ENCODE assay signal across 22 mouse cellular contexts in genomic region chr13:67876049-67876698, GRCm38 (mm10). TPM values are rescaled to one million over a fixed set of nuclear protein-coding genes. Genes with fewer than 3 reads are reported as not detected.
DNase-seq lines count a peak whose midpoint lies in the region; ATAC-seq and TF ChIP-seq lines count a peak whose summit lies in the region.
"Not testable (repeated sequence)": the region's sequence is repeated elsewhere in the genome, so short reads cannot be mapped to it uniquely, and the experiment has no call there.
"Had no signal": no experiment of that assay in that cellular context is flagged by ENCODE, and none has a peak within 500 bp of the region (broad histone marks: within the 10 kb centered on the region; RNA-seq: fewer than 3 reads in every experiment).

No protein-coding gene starts in this region.

- H3K36me3 ChIP-seq in CH12.LX (replicated peaks in 1 of 2; ENCODE audit: control insufficient read depth in 1 of 2, insufficient read depth in 1 of 2, low read length in 1 of 2); forebrain, embryonic 15.5 days; heart, embryonic 12.5 days; hindbrain, embryonic 11.5 days (ENCODE audit: control insufficient read depth, insufficient read depth, low read length); kidney, embryonic 14.5 days (ENCODE audit: control insufficient read depth, insufficient read depth, low read length); lung, embryonic 14.5 days (ENCODE audit: insufficient read depth); neural tube, embryonic 13.5 days: not testable (repeated sequence)

- H3K27ac ChIP-seq in CH12.LX (ENCODE audit: insufficient read depth, low read depth); forebrain, embryonic 15.5 days (replicated peaks); hindbrain, embryonic 11.5 days (ENCODE audit: low read depth, low read length); kidney, embryonic 14.5 days (ENCODE audit: low read depth, low read length); lung, embryonic 14.5 days (ENCODE audit: low read depth); neural tube, embryonic 13.5 days (replicated peaks): not testable (repeated sequence)
- 0 out of 2 replicates have a peak overlapping the region, but pooled peaks have one; percentile 11 for H3K27ac ChIP-seq in heart, embryonic 12.5 days (ENCODE audit: poor library complexity, severe bottlenecking)

- dilution Hi-C loops in CH12.LX (cut with MboI; ENCODE audit: extremely low pct_ligation_motif_present, extremely low pct_unique_long_range_greater_than_20kb, low sequenced_read_pairs): not testable (repeated sequence)

- not testable (repeated sequence) for TF ChIP-seq RAD21 in CH12.LX (IDR thresholded peaks at IDR 0.05; ENCODE audit: low read depth, low read length)

- H3K4me1 ChIP-seq in CH12.LX (ENCODE audit: control insufficient read depth in 1 of 2, insufficient read depth in 2 of 2); forebrain, embryonic 15.5 days; heart, embryonic 12.5 days (replicated peaks); hindbrain, embryonic 11.5 days (replicated peaks; ENCODE audit: control insufficient read depth, insufficient read depth, low read length); kidney, embryonic 14.5 days (ENCODE audit: control insufficient read depth, insufficient read depth, low read length); lung, embryonic 14.5 days (ENCODE audit: insufficient read depth); neural tube, embryonic 13.5 days (replicated peaks): not testable (repeated sequence)

- 32% methylated on average over 8 of the region's 12 CpGs for WGBS in forebrain, embryonic 15.5 days
- WGBS in heart, embryonic 12.5 days: 25% methylated on average over 9 of the region's 12 CpGs
- 45% methylated on average over 6 of the region's 12 CpGs for WGBS in hindbrain, embryonic 11.5 days
- WGBS in kidney, embryonic 14.5 days: 39% methylated on average over 7 of the region's 12 CpGs
- 35% methylated on average over 6 of the region's 12 CpGs for WGBS in lung, embryonic 14.5 days
- WGBS in neural tube, embryonic 13.5 days: 37% methylated on average over 8 of the region's 12 CpGs

- TF ChIP-seq CTCF in CH12.LX (conservative IDR thresholded peaks at IDR 0.05 in 1 of 2, IDR thresholded peaks at IDR 0.05 in 1 of 2; ENCODE audit: low read depth in 2 of 2, low read length in 2 of 2); lung, embryonic 14.5 days (IDR thresholded peaks at IDR 0.05; ENCODE audit: low read depth): not testable (repeated sequence)

- in situ Hi-C loops in CH12.LX (cut with MboI; ENCODE audit: low pct_ligation_motif_present, low pct_unique_long_range_greater_than_20kb, low sequenced_read_pairs): not testable (repeated sequence)

- not testable (repeated sequence) for TF ChIP-seq EP300 in CH12.LX (IDR thresholded peaks at IDR 0.05; ENCODE audit: low read length)

- H3K9ac ChIP-seq in CH12.LX (ENCODE audit: insufficient read depth, low read depth); forebrain, embryonic 15.5 days (replicated peaks); heart, embryonic 12.5 days; hindbrain, embryonic 11.5 days (ENCODE audit: low read depth, low read length); kidney, embryonic 14.5 days (ENCODE audit: low read depth, low read length); lung, embryonic 14.5 days; neural tube, embryonic 13.5 days: not testable (repeated sequence)

- not testable (repeated sequence) for TF ChIP-seq POLR2A in CH12.LX (IDR thresholded peaks at IDR 0.05; ENCODE audit: low read depth, low read length)

- H3K79me2 ChIP-seq in CH12.LX (replicated peaks; ENCODE audit: control insufficient read depth, extremely low read depth, insufficient read depth, poor library complexity, severe bottlenecking): not testable (repeated sequence)

- ATAC-seq in forebrain, embryonic 15.5 days (replicated peaks); hindbrain, embryonic 11.5 days (ENCODE audit: low FRiP score): not testable (repeated sequence)
- 0 out of 2 replicates have a peak, but pooled peaks have one; percentile 33 for ATAC-seq in heart, embryonic 12.5 days (ENCODE audit: insufficient number of reproducible peaks, low FRiP score)
- peak; percentile 49; the same call in 1 of the 2 replicates for ATAC-seq in kidney, embryonic 14.5 days (ENCODE audit: low FRiP score, low TSS enrichment)
- peak; percentile 70; the same call in 1 of the 2 replicates for ATAC-seq in lung, embryonic 14.5 days (ENCODE audit: insufficient read depth)
- ATAC-seq in neural tube, embryonic 13.5 days (ENCODE audit: low read depth): 0 out of 2 replicates have a peak, but pooled peaks have one; percentile 15

- not testable (repeated sequence) for H3K9me3 ChIP-seq in CH12.LX (replicated peaks; ENCODE audit: low read length); forebrain, embryonic 15.5 days; heart, embryonic 12.5 days (replicated peaks); hindbrain, embryonic 11.5 days (ENCODE audit: control insufficient read depth, low read length); kidney, embryonic 14.5 days (ENCODE audit: control insufficient read depth, low read length); lung, embryonic 14.5 days (ENCODE audit: low read depth, low read length); neural tube, embryonic 13.5 days

- not testable (repeated sequence) for DNase-seq in CH12.LX (ENCODE audit: extremely low read depth); lung, embryonic 14.5 days
- peak; percentile 2 for DNase-seq in hindbrain, embryonic 11.5 days (ENCODE audit: low spot score)

- H3K4me3 ChIP-seq in CH12.LX (replicated peaks in 1 of 3; ENCODE audit: low read depth in 2 of 3, low read length in 2 of 3, poor library complexity in 1 of 3); forebrain, embryonic 15.5 days; heart, embryonic 12.5 days; hindbrain, embryonic 11.5 days (ENCODE audit: low read depth, low read length); kidney, embryonic 14.5 days (ENCODE audit: low read length); lung, embryonic 14.5 days (ENCODE audit: low read depth, low read length); neural tube, embryonic 13.5 days: not testable (repeated sequence)

- H3K27me3 ChIP-seq in CH12.LX (replicated peaks): peaks cover 36% of the 10 kb centered on the region
- H3K27me3 ChIP-seq in forebrain, embryonic 15.5 days; heart, embryonic 12.5 days (replicated peaks); hindbrain, embryonic 11.5 days (ENCODE audit: control insufficient read depth, insufficient read depth, low read length); kidney, embryonic 14.5 days (ENCODE audit: control insufficient read depth, insufficient read depth, low read length); lung, embryonic 14.5 days (ENCODE audit: insufficient read depth, low read length); neural tube, embryonic 13.5 days: not testable (repeated sequence)

- H3K4me2 ChIP-seq in CH12.LX (ENCODE audit: insufficient read depth, low read depth, poor library complexity, severe bottlenecking): peak overlapping the region; percentile 5; the same call in 1 of the 2 replicates
- 0 out of 2 replicates have a peak overlapping the region, but pooled peaks have one; percentile 20 for H3K4me2 ChIP-seq in forebrain, embryonic 15.5 days (replicated peaks)
- peak overlapping the region; percentile 47; the same call in 1 of the 2 replicates for H3K4me2 ChIP-seq in heart, embryonic 12.5 days
- H3K4me2 ChIP-seq in hindbrain, embryonic 11.5 days (replicated peaks; ENCODE audit: low read depth, low read length); kidney, embryonic 14.5 days (replicated peaks; ENCODE audit: low read depth, low read length); lung, embryonic 14.5 days: not testable (repeated sequence)
- peak overlapping the region; percentile 34; the same call in 1 of the 2 replicates for H3K4me2 ChIP-seq in neural tube, embryonic 13.5 days

RNA-seq across cellular contexts. Expression of gene BC048507, which starts 13.0 kb away (rescaled TPM):
- total RNA-seq in CH12.LX (2012; rRNA removed): not detected in 2 replicates
- not detected in 2 replicates for total RNA-seq in CH12.LX (2014; rRNA removed)
- 0.72 TPM in 1 of 2 replicates, not detected in the other for polyA plus RNA-seq in CH12.LX (2012; ENCODE audit: insufficient read length, low read depth)
- polyA plus RNA-seq in forebrain, embryonic 15.5 days (2015; fragmentation: Nextera tagmentation; extraction: Ambion mirVana): not detected in 2 replicates
- polyA plus RNA-seq in heart, embryonic 12.5 days (2016; fragmentation: Nextera tagmentation; extraction: Ambion mirVana): not detected in 2 replicates
- not detected in 2 replicates for polyA plus RNA-seq in hindbrain, embryonic 11.5 days (2014; fragmentation: Nextera tagmentation; extraction: Ambion mirVana)
- not detected in 2 replicates for polyA plus RNA-seq in kidney, embryonic 14.5 days (2014; fragmentation: Nextera tagmentation; extraction: Ambion mirVana)
- polyA plus RNA-seq in lung, embryonic 14.5 days (2014; fragmentation: Nextera tagmentation; extraction: Ambion mirVana): not detected in 2 replicates
- polyA plus RNA-seq in neural tube, embryonic 13.5 days (2015; fragmentation: Nextera tagmentation; extraction: Ambion mirVana): not detected in 2 replicates
- total RNA-seq: adrenal gland, postnatal 25 days; gastrocnemius, adult 18-20 months; gastrocnemius, postnatal 36 days; heart, adult 2 months; heart, postnatal 36 days; layer of hippocampus, adult 18-20 months; layer of hippocampus, postnatal 14 days; left cerebral cortex, adult 8-10 months; left cerebral cortex, postnatal 4 days; megakaryocyte progenitor cell, adult 5-6 weeks had no signal
- polyA plus RNA-seq: brain, embryonic 14.5 days; embryonic facial prominence, embryonic 14.5 days; heart, adult 2 months; liver, embryonic 16.5 days; midbrain, embryonic 11.5 days; neural tube, embryonic 11.5 days had no signal

RNA-seq across cellular contexts. Expression of gene Gm10037, which starts 45.3 kb away (rescaled TPM):
- total RNA-seq in CH12.LX (2012; rRNA removed) (not detected in 2 replicates), CH12.LX (2014; rRNA removed) (not detected in 2 replicates)
- polyA plus RNA-seq in CH12.LX (2012; ENCODE audit: insufficient read length, low read depth): not detected in 2 replicates
- polyA plus RNA-seq in forebrain, embryonic 15.5 days (2015; fragmentation: Nextera tagmentation; extraction: Ambion mirVana): 4.6 and 5.2 TPM in 2 replicates
- polyA plus RNA-seq in heart, embryonic 12.5 days (2016; fragmentation: Nextera tagmentation; extraction: Ambion mirVana): 0.64 and 1.5 TPM in 2 replicates
- 2.7 and 3.3 TPM in 2 replicates for polyA plus RNA-seq in hindbrain, embryonic 11.5 days (2014; fragmentation: Nextera tagmentation; extraction: Ambion mirVana)
- 2.6 and 2.7 TPM in 2 replicates for polyA plus RNA-seq in kidney, embryonic 14.5 days (2014; fragmentation: Nextera tagmentation; extraction: Ambion mirVana)
- 3.0 and 3.5 TPM in 2 replicates for polyA plus RNA-seq in lung, embryonic 14.5 days (2014; fragmentation: Nextera tagmentation; extraction: Ambion mirVana)
- polyA plus RNA-seq in neural tube, embryonic 13.5 days (2015; fragmentation: Nextera tagmentation; extraction: Ambion mirVana): 6.5 and 8.7 TPM in 2 replicates
- polyA plus RNA-seq: heart, adult 2 months; liver, embryonic 16.5 days had no signal
